In the genomic region with DNA sequence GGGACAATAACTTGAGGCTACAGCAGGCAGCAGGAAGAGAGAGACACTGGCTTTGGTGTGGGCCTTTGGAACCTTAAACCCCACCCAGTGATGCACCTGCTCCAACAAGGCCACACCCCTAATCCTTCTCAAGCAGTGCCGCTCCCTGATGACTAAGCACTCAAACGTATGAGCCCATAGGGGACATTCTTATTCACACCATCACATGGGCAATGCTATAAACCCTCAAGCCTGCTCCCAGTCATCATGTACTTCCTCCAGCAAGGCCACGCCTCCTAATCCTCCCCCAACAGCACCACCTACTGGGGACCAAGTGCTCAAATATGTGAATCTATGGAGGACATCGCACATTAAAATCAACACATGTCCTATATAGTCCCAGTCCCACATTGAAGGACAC, we compare ENCODE assay signal across 22 mouse cellular contexts. TPM values are rescaled to one million over a fixed set of nuclear protein-coding genes. Genes with fewer than 3 reads are reported as not detected.
"Had no signal": no experiment of that assay in that cellular context is flagged by ENCODE, and none has a peak within 500 bp of the region (broad histone marks: within the 10 kb centered on the region; RNA-seq: fewer than 3 reads in every experiment).

No protein-coding gene starts in this region.

- H3K4me3 ChIP-seq: limb, embryonic 12.5 days; limb, embryonic 15.5 days; midbrain, embryonic 12.5 days; myocyte; neural tube, embryonic 13.5 days had no signal

- DNase-seq: kidney, postnatal 14 days; kidney, postnatal 4 days; left cerebral cortex, postnatal 4 days; liver, postnatal 0 days; lung, embryonic 14.5 days; retina, postnatal 1 day; right cerebral cortex, postnatal 25 days; thymus, adult 18-20 months; thymus, postnatal 4 days had no signal

- H3K4me2 ChIP-seq: limb, embryonic 12.5 days; limb, embryonic 15.5 days; liver, embryonic 11.5 days; lung, embryonic 14.5 days; midbrain, embryonic 12.5 days; neural tube, embryonic 13.5 days had no signal

- ATAC-seq: liver, postnatal 0 days; lung, postnatal 0 days; midbrain, embryonic 16.5 days had no signal

- H3K27ac ChIP-seq: limb, embryonic 12.5 days; limb, embryonic 15.5 days; liver, embryonic 14.5 days; macrophage; midbrain, embryonic 12.5 days; neural tube, embryonic 13.5 days had no signal

- H3K9ac ChIP-seq: limb, embryonic 12.5 days; limb, embryonic 15.5 days; liver, embryonic 14.5 days; liver, postnatal 0 days; lung, embryonic 14.5 days; midbrain, embryonic 12.5 days; neural tube, embryonic 13.5 days had no signal

- H3K9me3 ChIP-seq: limb, embryonic 15.5 days; neural tube, embryonic 13.5 days had no signal

- H3K4me1 ChIP-seq: limb, embryonic 12.5 days; limb, embryonic 15.5 days had no signal

- H3K36me3 ChIP-seq: limb, embryonic 12.5 days; limb, embryonic 15.5 days; midbrain, embryonic 12.5 days had no signal

RNA-seq across cellular contexts. Expression of gene Slc6a5, which starts 9.5 kb away (rescaled TPM):
- polyA plus RNA-seq: kidney, embryonic 14.5 days; limb, embryonic 12.5 days; liver, embryonic 11.5 days; liver, postnatal 0 days; lung, embryonic 14.5 days; lung, postnatal 0 days; macrophage; myocyte; spleen, adult 2 months; stomach, embryonic 16.5 days had no signal

RNA-seq across cellular contexts. Expression of gene Nell1, which starts 55.2 kb away (rescaled TPM):
- polyA plus RNA-seq: liver, postnatal 0 days; macrophage; myocyte; spleen, adult 2 months had no signal
